Mouse (Mus musculus): ENCODE results near the gene Mex3a.

GRCm38 (mm10) chr3:88509250-88509649 is 22.9 kb upstream of the Mex3a start:
- TF ChIP-seq CTCF (IDR thresholded peaks at IDR 0.05; ENCODE audit: extremely low read depth, insufficient read depth, low read length): no peak
- TF ChIP-seq POLR2A (IDR thresholded peaks at IDR 0.05; ENCODE audit: extremely low read depth, insufficient read depth, low read length): no peak
